Mouse (Mus musculus): ENCODE data around the gene Aagab. TPM values are rescaled to one million over a fixed set of nuclear protein-coding genes. Genes with fewer than 3 reads are reported as not detected.

The Aagab gene
- polyA plus RNA-seq, 2 experiments: 12.6 to 25.9 TPM

GRCm38 (mm10) chr9:63664792-63665646, 62.6 kb downstream of the Aagab start:
- Histone ChIP-seq H3K9me3 (ENCODE audit: control insufficient read depth, low read length) (no peaks in the 10 kb centered on the region), H3K4me1 (ENCODE audit: control insufficient read depth, insufficient read depth, low read length) (peaks cover 58% of the 10 kb centered on the region), H3K9ac (ENCODE audit: low read depth, low read length, severe bottlenecking) (no peak overlapping the region), H3K4me2 (replicated peaks; ENCODE audit: low read depth, low read length, severe bottlenecking) (no peak overlapping the region), H3K27ac (replicated peaks; ENCODE audit: low read depth, low read length) (peak overlapping the region; percentile 48), H3K4me3 (replicated peaks; ENCODE audit: low read length) (no peak overlapping the region), H3K27me3 (ENCODE audit: control insufficient read depth, insufficient read depth, low read length) (no peaks in the 10 kb centered on the region), H3K36me3 (ENCODE audit: control insufficient read depth, insufficient read depth, low read length) (peaks cover 57% of the 10 kb centered on the region)
- WGBS: 44% methylated on average over 13 of the region's 13 CpGs
- peak; percentile 53 for DNase-seq (ENCODE audit: low spot score)
- peak; percentile 50 for ATAC-seq (ENCODE audit: low FRiP score, low read depth)
- no peak for TF ChIP-seq POLR2A (IDR thresholded peaks at IDR 0.05; ENCODE audit: borderline replicate concordance, extremely low read depth, insufficient read depth, insufficient read length)

- DNase-seq (ENCODE audit: low spot score): peak; percentile 51
- Histone ChIP-seq H3K9me3 (ENCODE audit: control insufficient read depth, low read length) (no peaks in the 10 kb centered on the region), H3K4me1 (ENCODE audit: control insufficient read depth, insufficient read depth, low read length) (peaks cover 57% of the 10 kb centered on the region), H3K27me3 (ENCODE audit: control insufficient read depth, insufficient read depth, low read length) (no peaks in the 10 kb centered on the region), H3K36me3 (ENCODE audit: control insufficient read depth, insufficient read depth, low read length) (peaks cover 49% of the 10 kb centered on the region), H3K4me3 (replicated peaks; ENCODE audit: low read length) (no peak overlapping the region), H3K27ac (replicated peaks; ENCODE audit: low read depth, low read length) (peak overlapping the region; percentile 43), H3K4me2 (replicated peaks; ENCODE audit: low read depth, low read length, severe bottlenecking) (0 out of 2 replicates have a peak overlapping the region, but pooled peaks have one; percentile 7), H3K9ac (ENCODE audit: low read depth, low read length, severe bottlenecking) (no peak overlapping the region)
- 44% methylated on average over 18 of the region's 18 CpGs for WGBS
- TF ChIP-seq POLR2A (IDR thresholded peaks at IDR 0.05; ENCODE audit: borderline replicate concordance, extremely low read depth, insufficient read depth, insufficient read length): no peak
- ATAC-seq (ENCODE audit: low FRiP score, low read depth): no peak
Measured at GRCm38 (mm10) chr9:63666612-63667372, 64.3 kb downstream of the Aagab start.

GRCm38 (mm10) chr9:63667373-63667724, 64.9 kb downstream of the Aagab start:
- WGBS: 56% methylated on average over 8 of the region's 8 CpGs
- Histone ChIP-seq H3K27ac (replicated peaks; ENCODE audit: low read depth, low read length) (peak overlapping the region; percentile 43), H3K4me3 (replicated peaks; ENCODE audit: low read length) (no peak overlapping the region), H3K27me3 (ENCODE audit: control insufficient read depth, insufficient read depth, low read length) (no peaks in the 10 kb centered on the region), H3K9me3 (ENCODE audit: control insufficient read depth, low read length) (no peaks in the 10 kb centered on the region), H3K36me3 (ENCODE audit: control insufficient read depth, insufficient read depth, low read length) (peaks cover 44% of the 10 kb centered on the region), H3K4me1 (ENCODE audit: control insufficient read depth, insufficient read depth, low read length) (peaks cover 61% of the 10 kb centered on the region), H3K9ac (ENCODE audit: low read depth, low read length, severe bottlenecking) (no peak overlapping the region), H3K4me2 (replicated peaks; ENCODE audit: low read depth, low read length, severe bottlenecking) (0 out of 2 replicates have a peak overlapping the region, but pooled peaks have one; percentile 7)
- TF ChIP-seq POLR2A (IDR thresholded peaks at IDR 0.05; ENCODE audit: borderline replicate concordance, extremely low read depth, insufficient read depth, insufficient read length): no peak
- DNase-seq (ENCODE audit: low spot score) (no peak), ATAC-seq (ENCODE audit: low FRiP score, low read depth) (no peak)

GRCm38 (mm10) chr9:63668621-63669020, 66.2 kb downstream of the Aagab start:
- H3K27me3 ChIP-seq (ENCODE audit: control insufficient read depth, insufficient read depth, low read length): no peaks in the 10 kb centered on the region
- no peak overlapping the region for H3K27ac ChIP-seq (replicated peaks; ENCODE audit: low read depth, low read length)
- DNase-seq (ENCODE audit: low spot score) (no peak), ATAC-seq (ENCODE audit: low FRiP score, low read depth) (no peak)
- H3K4me1 ChIP-seq (ENCODE audit: control insufficient read depth, insufficient read depth, low read length): peaks cover 73% of the 10 kb centered on the region
- no peaks in the 10 kb centered on the region for H3K9me3 ChIP-seq (ENCODE audit: control insufficient read depth, low read length)
- TF ChIP-seq POLR2A (IDR thresholded peaks at IDR 0.05; ENCODE audit: borderline replicate concordance, extremely low read depth, insufficient read depth, insufficient read length): no peak
- 17% methylated on average over 1 of the region's 1 CpGs for WGBS
- no peak overlapping the region for H3K4me3 ChIP-seq (replicated peaks; ENCODE audit: low read length)
- H3K4me2 ChIP-seq (replicated peaks; ENCODE audit: low read depth, low read length, severe bottlenecking): no peak overlapping the region
- no peak overlapping the region for H3K9ac ChIP-seq (ENCODE audit: low read depth, low read length, severe bottlenecking)
- peaks cover 31% of the 10 kb centered on the region for H3K36me3 ChIP-seq (ENCODE audit: control insufficient read depth, insufficient read depth, low read length)

GRCm38 (mm10) chr9:63669816-63670215, 67.4 kb downstream of the Aagab start:
- Histone ChIP-seq H3K4me2 (replicated peaks; ENCODE audit: low read depth, low read length, severe bottlenecking) (no peak overlapping the region), H3K27me3 (ENCODE audit: control insufficient read depth, insufficient read depth, low read length) (no peaks in the 10 kb centered on the region), H3K9me3 (ENCODE audit: control insufficient read depth, low read length) (no peaks in the 10 kb centered on the region), H3K36me3 (ENCODE audit: control insufficient read depth, insufficient read depth, low read length) (peaks cover 28% of the 10 kb centered on the region), H3K4me3 (replicated peaks; ENCODE audit: low read length) (no peak overlapping the region), H3K9ac (ENCODE audit: low read depth, low read length, severe bottlenecking) (no peak overlapping the region), H3K27ac (replicated peaks; ENCODE audit: low read depth, low read length) (no peak overlapping the region), H3K4me1 (ENCODE audit: control insufficient read depth, insufficient read depth, low read length) (peaks cover 63% of the 10 kb centered on the region)
- DNase-seq (ENCODE audit: low spot score): no peak
- ATAC-seq (ENCODE audit: low FRiP score, low read depth): no peak
- TF ChIP-seq POLR2A (IDR thresholded peaks at IDR 0.05; ENCODE audit: borderline replicate concordance, extremely low read depth, insufficient read depth, insufficient read length): no peak
- WGBS: 97% methylated on average over 7 of the region's 7 CpGs
